8 mouse cellular contexts compared by ENCODE assay signal in genomic region chr1:180642228-180642564, GRCm38 (mm10). TPM values are rescaled to one million over a fixed set of nuclear protein-coding genes. Genes with fewer than 3 reads are reported as not detected.
DNase-seq lines count a peak whose midpoint lies in the region; ATAC-seq and TF ChIP-seq lines count a peak whose summit lies in the region.

No protein-coding gene starts in this region.

- H3K27me3 ChIP-seq in heart, postnatal 0 days (ENCODE audit: control insufficient read depth, insufficient read depth, low read length): no peaks in the 10 kb centered on the region
- no peaks in the 10 kb centered on the region for H3K27me3 ChIP-seq in hindbrain, embryonic 15.5 days
- no peaks in the 10 kb centered on the region for H3K27me3 ChIP-seq in myocyte (ENCODE audit: control insufficient read depth, insufficient read depth, insufficient read length)

- TF ChIP-seq CTCF in heart, postnatal 0 days (IDR thresholded peaks at IDR 0.05; ENCODE audit: low read depth): no peak

- ATAC-seq in heart, postnatal 0 days (ENCODE audit: insufficient read depth, low read depth): no peak
- ATAC-seq in hindbrain, embryonic 15.5 days (ENCODE audit: low FRiP score, low read depth): no peak
- ATAC-seq in inflammation-experienced regulatory T-cells, adult 6 months: no peak

- DNase-seq in heart, postnatal 0 days (ENCODE audit: low spot score): no peak
- no peak for DNase-seq in heart, postnatal 36 days
- peak; percentile 35 for DNase-seq in R1 (ENCODE audit: low read depth, low spot score)
- DNase-seq in adrenal gland, adult 2 months: no peak
- no peak for DNase-seq in spleen, postnatal 10 days (ENCODE audit: low spot score in 2 of 2)

- peak overlapping the region; percentile 93; the same call in 1 of the 2 replicates for H3K9ac ChIP-seq in heart, postnatal 0 days (replicated peaks; ENCODE audit: low read depth, low read length)
- H3K9ac ChIP-seq in hindbrain, embryonic 15.5 days: peak overlapping the region; percentile 77

- TF ChIP-seq EP300 in heart, postnatal 0 days (IDR thresholded peaks at IDR 0.05; ENCODE audit: low read depth): no peak

- H3ac ChIP-seq in myocyte (ENCODE audit: control insufficient read depth, insufficient read length): peak overlapping the region; percentile 50

- H3K4me2 ChIP-seq in heart, postnatal 0 days (ENCODE audit: low read depth, low read length): peak overlapping the region; percentile 93
- peak overlapping the region; percentile 85 for H3K4me2 ChIP-seq in hindbrain, embryonic 15.5 days
- H3K4me2 ChIP-seq in myocyte (ENCODE audit: low read depth): peak overlapping the region; percentile 91

- H3K27ac ChIP-seq in heart, postnatal 0 days (ENCODE audit: low read depth): no peak overlapping the region
- H3K27ac ChIP-seq in hindbrain, embryonic 15.5 days (replicated peaks): no peak overlapping the region

- H3K79me2 ChIP-seq in myocyte (ENCODE audit: control insufficient read depth, insufficient read depth): peaks cover 52% of the 10 kb centered on the region

- WGBS in heart, postnatal 0 days: 76% methylated on average over 8 of the region's 8 CpGs
- 79% methylated on average over 8 of the region's 8 CpGs for WGBS in hindbrain, embryonic 15.5 days

- H3K4me3 ChIP-seq in heart, postnatal 0 days (ENCODE audit: low read depth, low read length): peak overlapping the region; percentile 99
- H3K4me3 ChIP-seq in hindbrain, embryonic 15.5 days: peak overlapping the region; percentile 86
- peak overlapping the region; percentile 45 for H3K4me3 ChIP-seq in myocyte

- TF ChIP-seq POLR2A in myocyte (IDR thresholded peaks at IDR 0.05; ENCODE audit: insufficient read length, low read depth): no peak

- H3K4me1 ChIP-seq in heart, postnatal 0 days (ENCODE audit: control insufficient read depth, insufficient read depth): peaks cover 7% of the 10 kb centered on the region; the same call in 1 of the 2 replicates
- H3K4me1 ChIP-seq in hindbrain, embryonic 15.5 days (replicated peaks): peaks cover 22% of the 10 kb centered on the region

- no peaks in the 10 kb centered on the region for H3K9me3 ChIP-seq in heart, postnatal 0 days (replicated peaks; ENCODE audit: control insufficient read depth, low read length)
- no peaks in the 10 kb centered on the region for H3K9me3 ChIP-seq in hindbrain, embryonic 15.5 days

- no peaks in the 10 kb centered on the region for H3K36me3 ChIP-seq in heart, postnatal 0 days (replicated peaks; ENCODE audit: control insufficient read depth, insufficient read depth, low read length)
- H3K36me3 ChIP-seq in hindbrain, embryonic 15.5 days: no peaks in the 10 kb centered on the region
- H3K36me3 ChIP-seq in myocyte (ENCODE audit: control insufficient read depth, insufficient read depth): no peaks in the 10 kb centered on the region

- intact Hi-C loops in heart, postnatal 36 days (cut with DNase I): no loop called here

TF ChIP-seq in myocyte, 11 proteins besides CTCF, POLR2A, EP300 and RAD21:
- no peak for TF ChIP-seq MAX (IDR thresholded peaks at IDR 0.05; ENCODE audit: low read depth)
- no peak for TF ChIP-seq POLR2AphosphoS2 (IDR thresholded peaks at IDR 0.05; ENCODE audit: insufficient read length, low read depth)
- TF ChIP-seq E2F4 (IDR thresholded peaks at IDR 0.05; ENCODE audit: insufficient read depth): no peak
- no peak for TF ChIP-seq SRF (IDR thresholded peaks at IDR 0.05; ENCODE audit: control insufficient read depth, insufficient read length, low read depth)
- TF ChIP-seq REST (IDR thresholded peaks at IDR 0.05; ENCODE audit: insufficient read depth, insufficient read length): no peak
- TF ChIP-seq MYOG (IDR thresholded peaks at IDR 0.05; ENCODE audit: control insufficient read depth in 1 of 3, insufficient read depth in 1 of 3, insufficient read length in 2 of 3, low read depth in 2 of 3): no peak
- no peak for TF ChIP-seq CEBPB (IDR thresholded peaks at IDR 0.05; ENCODE audit: insufficient read depth, poor library complexity, severe bottlenecking)
- no peak for TF ChIP-seq TCF12 (IDR thresholded peaks at IDR 0.05; ENCODE audit: insufficient read depth, poor library complexity, severe bottlenecking)
- TF ChIP-seq TCF3 (IDR thresholded peaks at IDR 0.05; ENCODE audit: insufficient read length, low read depth): no peak
- TF ChIP-seq USF1 (IDR thresholded peaks at IDR 0.05; ENCODE audit: low read depth): no peak
- TF ChIP-seq MYOD1 (IDR thresholded peaks at IDR 0.05; ENCODE audit: control insufficient read depth in 1 of 3, insufficient read length in 2 of 3, low read depth in 2 of 3): no peak
TF ChIP-seq in myocyte: peak in this region for 0.

RNA-seq across cellular contexts. Expression of gene Lin9, which starts 1.2 kb away (rescaled TPM):
- 12.3 and 17.7 TPM in 2 replicates for total RNA-seq in heart, postnatal 0 days (2014; rRNA removed; ENCODE audit: low replicate concordance)
- 5.7 and 5.8 TPM in 2 replicates for polyA plus RNA-seq in heart, postnatal 0 days (2015; fragmentation: Nextera tagmentation; extraction: Ambion mirVana)
- 1 to 10 TPM; 2.8 to 3.6 TPM for total RNA-seq in heart, postnatal 36 days (2021)
- 8.9 and 9.5 TPM in 2 replicates for polyA plus RNA-seq in hindbrain, embryonic 15.5 days (2015; fragmentation: Nextera tagmentation; extraction: Ambion mirVana)
- 1.9 TPM for polyA plus RNA-seq in myocyte (2012; fragmentation: generic; extraction: Trizol)
- 10 to 100 TPM; 15.2 to 21.7 (median 17.3) TPM for polyA plus RNA-seq in inflammation-experienced regulatory T-cells, adult 6 months (2017; shearing (Covaris generic))
- total RNA-seq in adrenal gland, adult 2 months (2021): 1 to 10 TPM; 3.4 to 4.9 TPM
- 0.88 and 1.0 TPM in 2 replicates for polyA plus RNA-seq in adrenal gland, adult 2 months (2012; rRNA removed)

RNA-seq across cellular contexts. Expression of gene Mixl1, which starts 54.6 kb away (rescaled TPM):
- total RNA-seq in heart, postnatal 0 days (2014; rRNA removed; ENCODE audit: low replicate concordance): not detected in 2 replicates
- not detected in 2 replicates for polyA plus RNA-seq in heart, postnatal 0 days (2015; fragmentation: Nextera tagmentation; extraction: Ambion mirVana)
- total RNA-seq in heart, postnatal 36 days (2021): not detected
- polyA plus RNA-seq in hindbrain, embryonic 15.5 days (2015; fragmentation: Nextera tagmentation; extraction: Ambion mirVana): 0.10 TPM in 1 of 2 replicates, not detected in the other
- not detected for polyA plus RNA-seq in myocyte (2012; fragmentation: generic; extraction: Trizol)
- polyA plus RNA-seq in inflammation-experienced regulatory T-cells, adult 6 months (2017; shearing (Covaris generic)): under 1 TPM in 2 of 3 experiments, not detected in 1; 0.15 to 0.20 TPM
- not detected for total RNA-seq in adrenal gland, adult 2 months (2021)
- polyA plus RNA-seq in adrenal gland, adult 2 months (2012; rRNA removed): 0.07 TPM in 1 of 2 replicates, not detected in the other

Comparison
In these comparisons a context has a peak if more than half of its experiments do, and no peak if none do; other contexts are left out.
1. H3K4me3 ChIP-seq: peak in every context shown above with its lines; median percentile 99 in heart, postnatal 0 days; 86 in hindbrain, embryonic 15.5 days; 45 in myocyte.